Mouse (Mus musculus) liver, embryonic 14 days (tissue): ENCODE measurements around the gene Ubtf. TPM values are rescaled to one million over a fixed set of nuclear protein-coding genes. Genes with fewer than 3 reads are reported as not detected.

ENCODE experiments used
- polyA plus RNA-seq: library from polyadenylated mRNA; depleted of rRNA; stranded (reverse); fragments of >200 nt; gene quantifications from 2 replicates; pipeline ENCODE4 v1.2.3, GENCODE M21; 2012; rRNA removed

Gene Ubtf
- polyA plus RNA-seq = 37.1 and 39.9 TPM in 2 replicates

DNA sequence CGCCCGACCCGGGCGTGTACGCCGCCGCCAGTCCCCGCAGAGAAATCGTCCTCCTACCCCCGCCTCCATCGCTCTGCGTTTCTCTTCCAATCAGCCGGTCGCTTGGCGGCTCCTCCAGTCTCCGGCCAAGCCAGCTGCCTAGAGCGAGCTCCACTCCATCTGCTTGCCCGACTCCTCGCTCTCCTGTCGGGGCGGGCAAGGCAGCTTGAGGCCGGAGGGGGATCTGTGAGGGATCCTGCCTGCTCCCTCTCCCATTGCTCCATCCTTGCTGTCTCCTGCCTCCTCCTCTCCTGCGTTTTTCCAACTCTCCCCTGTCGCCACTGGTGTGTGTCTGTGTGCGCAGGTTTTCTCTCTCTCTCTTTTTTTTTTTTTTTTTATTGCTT, at the start of gene Ubtf:
Gene Ubtf, minus strand, starts transcription at position 333 of the 383 bp plus-strand sequence.

DNA sequence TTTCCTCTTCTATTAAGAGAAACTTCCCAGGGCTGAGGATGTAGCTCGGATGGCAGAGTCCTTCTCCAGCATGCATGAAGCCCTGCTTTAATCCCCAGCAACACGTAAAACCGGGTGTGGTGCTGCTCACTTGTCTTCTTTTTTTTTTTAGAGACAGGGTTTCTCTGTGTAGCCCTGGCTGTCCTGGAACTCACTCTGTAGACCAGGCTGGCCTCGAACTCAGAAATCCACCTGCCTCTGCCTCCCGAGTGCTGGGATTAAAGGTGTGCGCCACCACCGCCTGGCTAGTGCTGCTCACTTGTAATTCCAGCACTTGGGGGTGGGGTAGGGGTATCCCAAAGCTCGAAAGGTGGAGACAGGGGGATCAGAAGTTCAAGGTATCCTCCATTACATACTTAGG, 46.6 kb upstream of the Ubtf start, which contains the start of gene Slc4a1:
Gene Slc4a1, minus strand, starts transcription at position 101 of the 400 bp plus-strand sequence.

DNA sequence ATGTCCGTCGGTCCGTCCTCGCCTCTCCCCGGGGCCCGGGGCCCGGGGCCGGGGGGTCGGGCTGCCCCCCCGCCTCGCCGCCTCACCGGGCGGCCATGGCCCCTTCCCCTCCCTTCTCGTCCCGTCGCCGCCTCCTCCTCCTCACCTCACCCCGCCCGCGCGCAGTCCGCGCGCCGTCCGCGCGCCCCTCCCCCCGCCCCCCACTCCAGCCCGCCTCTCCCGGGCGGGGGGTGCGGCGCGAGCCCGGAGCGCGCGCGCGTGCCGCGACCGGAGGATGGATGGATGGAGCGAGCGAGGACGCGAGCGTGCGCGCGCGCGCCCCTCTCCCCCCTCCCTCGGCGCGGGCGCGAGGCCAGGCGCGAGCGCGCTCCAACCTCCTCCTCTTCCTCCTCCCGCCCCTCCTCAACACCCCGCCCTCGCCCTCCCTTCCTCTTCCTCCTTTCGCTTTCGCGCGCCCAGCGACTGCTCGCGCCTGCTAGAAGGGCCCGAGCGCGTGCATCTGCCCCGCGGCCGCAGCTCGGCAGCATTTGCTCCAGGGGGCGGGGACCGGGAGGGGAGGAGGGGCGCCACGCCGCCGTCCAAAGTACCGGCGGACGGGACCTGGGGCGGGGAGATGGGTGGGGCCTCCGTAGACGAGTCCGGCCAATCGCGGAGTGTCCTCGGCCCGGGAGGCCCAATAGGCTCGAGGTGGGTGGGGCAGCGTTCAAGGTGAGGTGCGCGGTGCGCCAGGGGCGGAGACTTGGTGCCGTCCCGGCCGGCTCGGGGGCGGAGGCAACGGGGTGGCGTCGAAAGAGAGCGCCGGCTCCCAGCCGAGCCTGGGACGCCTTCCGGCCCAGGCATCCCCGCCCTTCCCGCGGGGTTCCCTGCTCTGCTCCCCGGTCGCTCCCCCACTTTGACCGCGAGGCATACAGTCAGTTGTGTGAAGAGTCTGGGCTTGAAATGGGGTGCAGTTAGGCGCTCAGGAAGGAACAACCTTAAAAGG, 22.8 kb downstream of the Ubtf start, which contains the start of gene Atxn7l3:
Gene Atxn7l3, minus strand, starts transcription at position 141 of the 982 bp plus-strand sequence.

DNA sequence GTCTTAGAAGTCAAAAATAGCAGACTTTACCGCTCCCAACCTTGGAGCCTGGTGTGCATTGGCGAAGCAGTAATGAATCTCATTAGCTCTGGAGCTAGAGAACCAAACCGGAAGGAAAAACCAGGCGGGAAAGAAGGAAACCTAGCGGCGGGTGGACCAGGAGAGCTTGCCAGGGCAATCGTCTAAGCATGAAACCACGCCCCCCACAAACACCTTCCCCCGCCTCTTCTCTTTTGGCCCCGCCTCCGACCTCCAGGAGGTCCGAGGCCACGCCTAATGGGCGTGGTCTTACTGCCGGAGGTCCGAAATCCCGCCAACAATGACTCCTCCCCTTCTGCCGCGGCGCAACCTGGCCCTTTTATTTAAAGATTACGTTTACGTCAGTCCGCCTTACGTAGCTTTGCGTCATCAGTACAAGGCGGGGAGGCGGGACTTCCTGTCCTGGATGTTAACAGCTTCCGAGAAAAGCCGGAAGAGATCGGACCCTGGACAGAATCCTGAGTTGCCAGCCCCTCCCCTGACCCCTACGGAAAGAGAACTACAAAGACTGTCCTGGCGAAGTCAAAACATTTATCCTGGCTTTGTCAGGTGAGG, 34.9 kb downstream of the Ubtf start, which contains the start of gene Tmub2:
Gene Tmub2, plus strand, starts transcription at position 431 of the 594 bp plus-strand sequence.

DNA sequence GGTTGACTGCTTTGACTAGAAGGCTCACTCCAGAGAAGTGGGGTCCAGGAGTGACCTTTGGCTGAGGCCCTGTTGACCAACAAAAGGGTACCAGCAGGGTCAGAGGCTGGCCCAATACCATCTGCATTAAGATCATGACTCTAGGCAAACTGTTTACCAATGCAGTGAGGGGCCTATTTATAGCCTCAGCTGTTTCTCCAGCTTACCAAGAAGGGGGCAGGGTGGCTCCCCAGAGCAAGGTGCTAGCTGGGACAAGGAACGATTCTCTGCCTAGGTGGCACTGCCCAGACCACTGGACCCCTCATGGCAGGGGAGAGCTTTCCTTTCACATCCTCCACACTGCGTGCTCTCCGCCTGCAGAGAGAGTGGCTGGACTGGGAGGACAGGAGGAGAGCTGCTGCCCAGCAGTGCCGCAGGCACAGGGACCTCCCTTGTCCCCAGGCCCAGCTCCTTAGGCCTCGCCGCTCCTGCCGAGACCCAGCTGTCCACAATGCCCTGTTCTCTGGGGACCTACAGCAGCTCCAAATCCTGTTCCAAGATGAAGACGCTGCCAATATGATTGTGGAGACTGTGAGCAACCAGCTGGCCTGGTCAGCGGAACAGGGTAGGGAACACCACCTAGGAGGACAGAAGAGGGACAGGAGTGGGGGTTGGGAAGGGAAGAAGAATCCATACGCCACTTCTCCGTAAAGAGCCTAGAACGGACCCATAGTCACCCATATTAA, 50.9 kb downstream of the Ubtf start, which contains the start of gene Asb16:
Gene Asb16, plus strand, starts transcription at position 224 of the 725 bp plus-strand sequence.

Other genes with a start within 250 kb of the Ubtf start
- gene Mpp2, start 231.2 kb downstream of the Ubtf start, polyA plus RNA-seq = 10.6 and 12.5 TPM in 2 replicates
- not detected in 2 replicates for gene Ppy, start 218.4 kb downstream of the Ubtf start, polyA plus RNA-seq
- 0.43 TPM in 1 of 2 replicates, not detected in the other for gene Pyy, start 211.9 kb downstream of the Ubtf start, polyA plus RNA-seq
- 9.0 and 10.4 TPM in 2 replicates for gene Nags, start 174.2 kb downstream of the Ubtf start, polyA plus RNA-seq
- gene Tmem101, start 163.3 kb downstream of the Ubtf start, polyA plus RNA-seq = 8.1 and 10.1 TPM in 2 replicates
- 15.8 and 18.5 TPM in 2 replicates for gene Lsm12, start 134.4 kb downstream of the Ubtf start, polyA plus RNA-seq
- 11.3 and 12.4 TPM in 2 replicates for gene G6pc3, start 130.1 kb downstream of the Ubtf start, polyA plus RNA-seq
- 7.8 and 8.7 TPM in 2 replicates for gene Hdac5, start 89.6 kb downstream of the Ubtf start, polyA plus RNA-seq
- 8.9 and 10.8 TPM in 2 replicates for gene BC030867, start 70.9 kb downstream of the Ubtf start, polyA plus RNA-seq
- 0.35 and 0.44 TPM in 2 replicates for gene Asb16, start 51.0 kb downstream of the Ubtf start, polyA plus RNA-seq
- 17.8 and 20.8 TPM in 2 replicates for gene Tmub2, start 34.8 kb downstream of the Ubtf start, polyA plus RNA-seq
- gene Atxn7l3, start 23.1 kb downstream of the Ubtf start, polyA plus RNA-seq = 9.7 and 11.9 TPM in 2 replicates
- 475 and 571 TPM in 2 replicates for gene Slc4a1, start 46.5 kb upstream of the Ubtf start, polyA plus RNA-seq
- gene Rundc3a, start 73.7 kb upstream of the Ubtf start, polyA plus RNA-seq = 0.87 and 1.2 TPM in 2 replicates
- 139 and 165 TPM in 2 replicates for gene Slc25a39, start 88.2 kb upstream of the Ubtf start, polyA plus RNA-seq
- 23.0 and 31.6 TPM in 2 replicates for gene Grn, start 110.6 kb upstream of the Ubtf start, polyA plus RNA-seq
- 1.1 and 1.5 TPM in 2 replicates for gene Fam171a2, start 127.9 kb upstream of the Ubtf start, polyA plus RNA-seq
- gene Itga2b, start 150.4 kb upstream of the Ubtf start, polyA plus RNA-seq = 35.8 and 37.7 TPM in 2 replicates
- gene Gpatch8, start 236.7 kb upstream of the Ubtf start, polyA plus RNA-seq = 7.9 and 8.9 TPM in 2 replicates